Mouse (Mus musculus): ENCODE measurements around the gene Creg1.

GRCm38 (mm10) chr1:165775518-165776294 is 12.2 kb downstream of the Creg1 start:
- TF ChIP-seq CTCF (IDR thresholded peaks at IDR 0.05) (peak; percentile 88), EP300 (IDR thresholded peaks at IDR 0.05; ENCODE audit: insufficient read depth, low read depth, low read length) (no peak)

Data from heart, adult 2 months (tissue).